Mouse (Mus musculus) limb, embryonic 11.5 days (tissue): Measurements from ENCODE around the gene Zfp583. TPM values are rescaled to one million over a fixed set of nuclear protein-coding genes. Genes with fewer than 3 reads are reported as not detected.
"Not testable (repeated sequence)": the region's sequence is repeated elsewhere in the genome, so short reads cannot be mapped to it uniquely, and the experiment has no call there.

Source experiments
- ATAC-seq: fragments of 200-750 bp; cut with Nextera tagmentation; 2 replicates; pipeline ENCODE4 v1.8.0; 2017; ENCODE audit warnings: low read depth; ENCODE audit not compliant: insufficient number of reproducible peaks, low FRiP score, low TSS enrichment
- DNase-seq: peaks from one replicate; pipeline ENCODE4 v3.0.0-alpha.2; 2015; ENCODE audit warnings: low spot score
- H3K27ac ChIP-seq: fragments of 300-500 bp; sonication (generic); replicated peaks from 2 replicates; pipeline ENCODE4 v1.5.1; 2014; ENCODE audit warnings: low read depth, mild to moderate bottlenecking, low read length
- H3K27me3 ChIP-seq: fragments of 300-500 bp; sonication (generic); 2 replicates; pipeline ENCODE4 v1.6.1; 2014; ENCODE audit warnings: mild to moderate bottlenecking, low read length, mixed read lengths; ENCODE audit not compliant: control insufficient read depth, insufficient read depth
- H3K36me3 ChIP-seq: fragments of 300-500 bp; sonication (generic); 2 replicates; pipeline ENCODE4 v1.6.1; 2014; ENCODE audit warnings: mild to moderate bottlenecking, low read length, moderate library complexity, mixed read lengths; ENCODE audit not compliant: control insufficient read depth, insufficient read depth
- H3K4me1 ChIP-seq: fragments of 300-500 bp; sonication (generic); 2 replicates; pipeline ENCODE4 v1.6.1; 2014; ENCODE audit warnings: low read length, mixed read lengths; ENCODE audit not compliant: control insufficient read depth, insufficient read depth
- H3K4me2 ChIP-seq: fragments of 300-500 bp; sonication (generic); 2 replicates; pipeline ENCODE4 v1.6.1; 2014; ENCODE audit warnings: low read depth, mild to moderate bottlenecking, moderate library complexity; ENCODE audit not compliant: severe bottlenecking
- H3K4me3 ChIP-seq: fragments of 300-500 bp; sonication (generic); 2 replicates; pipeline ENCODE4 v1.5.1; 2014; ENCODE audit warnings: low read depth, low read length
- H3K9ac ChIP-seq: fragments of 300-500 bp; sonication (generic); 2 replicates; pipeline ENCODE4 v1.6.1; 2014; ENCODE audit warnings: mild to moderate bottlenecking, low read length
- H3K9me3 ChIP-seq: fragments of 300-500 bp; sonication (generic); 2 replicates; pipeline ENCODE4 v1.6.1; 2016; ENCODE audit warnings: low read length; ENCODE audit not compliant: control insufficient read depth
- WGBS: fragments of 180-500 bp; shearing (Covaris S2); extraction: QIAGEN DNeasy Blood & Tissue Kit; methylation state at CpG from one replicate; pipeline ENCODE4 v1.1.7; 2014; 5-methylcytosine and 5-hydroxymethylcytosine counted together
- polyA plus RNA-seq: library from polyadenylated mRNA; unstranded; fragments of >200 nt; fragmentation: Nextera tagmentation; extraction: Ambion mirVana; gene quantifications from 2 replicates; pipeline ENCODE4 v1.2.1, GENCODE M21; 2014

The Zfp583 gene
- polyA plus RNA-seq, 1 experiment from 2014 or later = 6.9 TPM

DNA sequence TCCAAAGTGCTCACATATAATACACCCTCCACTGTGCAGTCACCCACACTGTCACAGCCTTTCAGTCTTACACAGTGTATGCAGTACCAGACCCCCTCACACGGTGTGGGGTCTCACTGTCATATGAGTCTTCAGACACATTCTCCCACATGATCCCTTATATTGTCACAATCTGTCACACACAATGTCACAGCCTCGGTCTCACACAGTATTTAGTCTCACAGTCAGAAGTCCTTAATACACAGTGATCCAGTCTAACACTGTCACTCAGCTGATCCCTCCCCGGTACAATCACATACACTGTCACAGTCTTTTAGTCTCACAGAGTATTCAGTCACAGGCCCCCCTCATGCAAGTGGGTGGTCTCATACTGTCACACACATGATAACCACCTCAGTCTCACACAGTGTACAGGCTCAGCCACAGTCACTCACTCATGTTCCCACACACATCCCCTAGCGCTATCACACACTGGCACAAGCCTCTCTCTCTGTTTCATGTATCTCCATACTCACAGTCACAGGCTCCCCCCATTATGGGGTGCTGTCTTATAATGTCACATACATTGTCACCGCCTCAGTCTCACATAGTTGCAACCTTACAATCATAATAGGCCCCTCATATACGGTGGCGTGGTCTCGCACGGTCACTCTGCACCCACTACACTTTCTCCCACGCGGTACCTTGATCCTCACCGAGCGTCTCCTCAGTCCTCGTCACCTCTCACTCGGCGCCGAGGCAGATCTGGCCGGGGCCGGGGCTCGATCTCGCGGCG is 440 bp downstream of the Zfp583 start:
- Histone ChIP-seq H3K4me2 (peak overlapping the region; percentile 45), H3K27ac (peak overlapping the region; percentile 53; the same call in 1 of the 2 replicates), H3K36me3 (no peaks in the 10 kb centered on the region), H3K27me3 (no peaks in the 10 kb centered on the region), H3K4me1 (no peaks in the 10 kb centered on the region), H3K9ac (peak overlapping the region; percentile 77), H3K4me3 (peak overlapping the region; percentile 43), H3K9me3 (no peaks in the 10 kb centered on the region)
- no peak for DNase-seq
- peak; percentile 74 for ATAC-seq
- WGBS = 19% methylated on average over 23 of the region's 23 CpGs

- not testable (repeated sequence) for H3K27ac ChIP-seq, H3K4me2 ChIP-seq, H3K27me3 ChIP-seq, H3K9ac ChIP-seq, H3K4me1 ChIP-seq, H3K4me3 ChIP-seq, H3K9me3 ChIP-seq, H3K36me3 ChIP-seq, DNase-seq, ATAC-seq
- WGBS = 63% methylated on average over 11 of the region's 11 CpGs
These were observed 30.3 kb downstream of the Zfp583 start for GRCm38 (mm10) chr7:6300796-6301195.

DNA sequence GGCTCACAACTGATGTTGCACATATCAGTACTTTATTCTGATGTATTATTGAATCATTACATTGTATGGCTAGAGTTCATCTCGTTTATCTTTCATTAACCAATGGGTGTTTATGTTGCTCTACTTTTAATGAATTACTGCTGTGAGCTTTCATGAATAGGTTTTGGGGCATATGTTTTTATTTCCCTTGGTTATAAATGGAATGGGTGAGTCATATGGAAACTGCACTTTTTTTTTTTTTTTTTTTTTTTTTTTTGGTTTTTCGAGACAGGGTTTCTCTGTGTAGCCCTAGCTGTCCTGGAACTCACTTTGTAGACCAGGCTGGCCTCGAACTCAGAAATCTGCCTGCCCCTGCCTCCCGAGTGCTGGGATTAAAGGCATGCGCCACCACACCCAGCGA is 40.0 kb downstream of the Zfp583 start:
- H3K9ac ChIP-seq, H3K4me3 ChIP-seq, H3K4me2 ChIP-seq, H3K4me1 ChIP-seq, H3K27me3 ChIP-seq, DNase-seq, H3K36me3 ChIP-seq, H3K9me3 ChIP-seq, ATAC-seq, H3K27ac ChIP-seq: not testable (repeated sequence)
- WGBS = 92% methylated on average over 5 of the region's 6 CpGs

DNA sequence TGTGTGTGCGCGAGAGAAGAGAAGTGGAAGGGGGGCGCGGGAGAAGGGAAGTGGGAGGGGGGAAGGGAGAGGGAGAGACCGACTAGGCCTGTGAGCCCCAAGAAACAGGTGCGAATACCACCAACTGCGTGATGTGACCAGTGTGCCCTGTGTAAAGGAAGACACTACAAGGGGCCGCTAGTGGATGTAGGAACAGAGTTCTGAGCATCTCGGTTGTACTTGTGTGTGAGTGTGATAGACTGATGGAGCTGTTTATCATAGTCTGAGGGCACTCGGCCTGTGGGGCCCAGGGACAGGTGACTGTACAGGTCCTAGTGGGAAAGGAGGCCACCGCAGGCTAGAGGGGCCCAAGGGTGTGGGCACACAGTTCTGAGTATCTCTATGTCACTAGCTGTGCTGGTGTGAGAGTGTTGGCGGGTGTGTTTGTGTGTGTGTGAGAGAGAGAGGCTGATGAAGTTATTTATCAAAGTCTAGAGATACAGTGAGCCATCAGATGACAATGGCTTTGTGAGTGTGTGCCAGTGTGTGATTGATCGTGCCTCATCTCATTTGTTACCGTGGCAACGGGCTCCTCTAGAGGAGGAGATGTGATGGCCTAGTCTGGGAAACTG is 44.1 kb downstream of the Zfp583 start:
- 33% methylated on average over 15 of the region's 15 CpGs for WGBS
- Histone ChIP-seq H3K4me1 (no peaks in the 10 kb centered on the region), H3K36me3 (no peaks in the 10 kb centered on the region), H3K27ac (no peak overlapping the region), H3K9me3 (no peaks in the 10 kb centered on the region), H3K27me3 (no peaks in the 10 kb centered on the region), H3K9ac (0 out of 2 replicates have a peak overlapping the region, but pooled peaks have one; percentile 32), H3K4me2 (peak overlapping the region; percentile 61), H3K4me3 (peak overlapping the region; percentile 44)
- DNase-seq (peak; percentile 25), ATAC-seq (peak; percentile 0; the same call in 1 of the 2 replicates)

GRCm38 (mm10) chr7:6285842-6286705 is 45.0 kb downstream of the Zfp583 start, which contains the start of gene Zfp667:
Gene Zfp667, plus strand, starts transcription at chr7:6286579.
- Histone ChIP-seq H3K9me3 (no peaks in the 10 kb centered on the region), H3K36me3 (no peaks in the 10 kb centered on the region), H3K4me3 (peak within 1 kb of the TSS; percentile 44), H3K27me3 (no peaks in the 10 kb centered on the region), H3K4me2 (peak within 1 kb of the TSS; percentile 61), H3K9ac (peak within 1 kb of the TSS; percentile 46), H3K4me1 (no peaks in the 10 kb centered on the region), H3K27ac (no peak within 1 kb of the TSS; the same call in 1 of the 2 replicates)
- DNase-seq (peak; percentile 98), ATAC-seq (peak; percentile 79)
- 3% methylated on average over 50 of the region's 50 CpGs for WGBS

GRCm38 (mm10) chr7:6285366-6285765 is 45.7 kb downstream of the Zfp583 start:
- no peak overlapping the region for H3K4me3 ChIP-seq
- no peaks in the 10 kb centered on the region for H3K4me1 ChIP-seq
- no peaks in the 10 kb centered on the region for H3K9me3 ChIP-seq
- H3K9ac ChIP-seq = no peak overlapping the region
- WGBS = 92% methylated on average over 6 of the region's 6 CpGs
- H3K36me3 ChIP-seq = no peaks in the 10 kb centered on the region
- H3K27me3 ChIP-seq = no peaks in the 10 kb centered on the region
- ATAC-seq = no peak
- no peak overlapping the region; the same call in 1 of the 2 replicates for H3K27ac ChIP-seq
- DNase-seq = no peak
- H3K4me2 ChIP-seq = peak overlapping the region; percentile 61; the same call in 1 of the 2 replicates

DNA sequence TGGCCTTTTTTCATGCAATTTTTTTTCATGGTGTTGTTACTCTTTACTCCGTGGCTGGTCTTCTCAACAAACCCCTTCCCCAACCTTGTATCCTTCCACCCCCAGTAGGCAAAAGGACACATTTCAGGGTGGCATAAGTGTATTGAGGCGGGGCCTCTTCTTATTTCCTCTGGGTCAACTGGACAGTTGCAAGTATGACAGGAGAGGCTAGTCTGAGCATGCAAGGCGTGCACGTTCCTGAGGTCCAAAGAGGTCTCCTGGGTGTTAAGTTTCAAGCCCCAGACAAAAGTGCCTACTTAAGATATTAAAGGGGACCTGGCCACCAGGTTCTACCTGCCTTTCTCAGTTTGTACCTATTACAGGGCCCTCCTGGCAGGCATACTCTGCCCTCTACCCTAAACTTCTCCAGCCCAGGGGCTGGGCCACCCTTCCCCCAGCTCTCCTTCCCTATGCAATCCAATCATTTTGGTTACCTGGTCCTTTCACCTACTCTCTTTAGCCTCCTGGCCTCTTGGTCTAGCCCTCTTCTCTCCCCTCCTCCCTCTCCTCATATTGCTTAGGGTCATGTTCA is 46.6 kb downstream of the Zfp583 start:
- 89% methylated on average over 4 of the region's 4 CpGs for WGBS
- ATAC-seq (no peak), DNase-seq (no peak)
- H3K4me2 ChIP-seq = no peak overlapping the region
- no peaks in the 10 kb centered on the region for H3K4me1 ChIP-seq
- H3K4me3 ChIP-seq = no peak overlapping the region
- no peak overlapping the region for H3K9ac ChIP-seq
- H3K27me3 ChIP-seq = no peaks in the 10 kb centered on the region
- no peaks in the 10 kb centered on the region for H3K36me3 ChIP-seq
- H3K27ac ChIP-seq = no peak overlapping the region
- no peaks in the 10 kb centered on the region for H3K9me3 ChIP-seq
